Mouse (Mus musculus): ENCODE data around the gene Mfsd10.

- TF ChIP-seq CTCF (IDR thresholded peaks at IDR 0.05; ENCODE audit: borderline replicate concordance, insufficient read depth, low read length) (no peak), POLR2A (IDR thresholded peaks at IDR 0.05; ENCODE audit: low read depth, low read length) (no peak)
These were observed 32.4 kb downstream of the Mfsd10 start for GRCm38 (mm10) chr5:34604576-34604975.
